Mouse (Mus musculus): ENCODE data around the gene Fbxl18. TPM values are rescaled to one million over a fixed set of nuclear protein-coding genes. Genes with fewer than 3 reads are reported as not detected.

Gene Fbxl18
- polyA plus RNA-seq (2012; rRNA removed) = 17.0 and 28.4 TPM in 2 replicates

DNA sequence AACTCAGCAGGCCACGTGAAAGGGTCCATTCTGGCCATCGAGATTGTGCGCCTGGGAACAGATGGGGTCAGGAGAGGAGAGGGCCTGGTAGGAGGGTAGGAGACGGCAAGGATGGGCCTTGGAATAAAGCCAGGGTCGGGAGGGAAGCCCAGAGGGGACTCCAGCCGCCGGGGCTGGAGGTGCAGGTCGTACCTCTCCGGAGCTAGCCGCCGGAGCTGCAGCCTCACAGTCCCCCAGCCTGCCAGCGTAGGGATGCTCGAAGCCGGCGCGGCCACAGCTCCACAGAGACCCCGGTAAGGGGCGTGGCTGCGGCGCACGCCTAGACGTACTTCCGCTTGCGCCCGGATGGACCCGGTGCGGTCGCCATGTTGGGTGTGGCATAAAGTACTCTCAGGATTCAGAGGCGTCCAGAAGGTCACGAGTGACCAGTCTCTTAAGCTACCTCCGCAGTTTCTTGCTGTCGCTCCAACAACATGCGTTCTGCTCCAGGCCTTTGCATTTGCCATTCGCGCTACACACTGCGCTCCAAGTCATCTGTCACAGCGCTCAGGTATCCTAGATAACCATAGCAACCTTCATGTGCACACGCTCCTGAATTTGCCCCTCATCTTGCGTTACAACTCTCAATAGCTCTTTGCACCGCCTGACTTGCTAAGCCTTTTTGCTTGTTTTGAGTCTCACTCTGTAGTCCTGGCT, at the start of gene Fbxl18:
Fbxl18 (minus strand) TSS at position 504 of the 696 bp plus-strand sequence.
- Histone ChIP-seq H3K4me1 (ENCODE audit: control insufficient read depth, insufficient read depth, insufficient read length, low read length) (peaks cover 9% of the 10 kb centered on the region), H3K27me3 (ENCODE audit: control insufficient read depth, insufficient read depth, low read length) (no peaks in the 10 kb centered on the region), H3K36me3 (ENCODE audit: control insufficient read depth, insufficient read depth, low read length) (0 out of 2 replicates have a peak, but pooled peaks cover 4% of the 10 kb centered on the region), H3K27ac (ENCODE audit: insufficient read depth, low read depth, low read length) (peak within 1 kb of the TSS; percentile 71), H3K4me3 (ENCODE audit: low read depth, low read length) (peak within 1 kb of the TSS; percentile 86)
- WGBS = under 1% methylated on average over 40 of the region's 40 CpGs
- TF ChIP-seq CTCF (IDR thresholded peaks at IDR 0.05; ENCODE audit: extremely low read depth, insufficient read length, insufficient replicate concordance, low read depth, low read length) (no peak), POLR2A (IDR thresholded peaks at IDR 0.05; ENCODE audit: low read depth, low read length) (peak; percentile 34; the same call in 1 of the 2 replicates)

DNA sequence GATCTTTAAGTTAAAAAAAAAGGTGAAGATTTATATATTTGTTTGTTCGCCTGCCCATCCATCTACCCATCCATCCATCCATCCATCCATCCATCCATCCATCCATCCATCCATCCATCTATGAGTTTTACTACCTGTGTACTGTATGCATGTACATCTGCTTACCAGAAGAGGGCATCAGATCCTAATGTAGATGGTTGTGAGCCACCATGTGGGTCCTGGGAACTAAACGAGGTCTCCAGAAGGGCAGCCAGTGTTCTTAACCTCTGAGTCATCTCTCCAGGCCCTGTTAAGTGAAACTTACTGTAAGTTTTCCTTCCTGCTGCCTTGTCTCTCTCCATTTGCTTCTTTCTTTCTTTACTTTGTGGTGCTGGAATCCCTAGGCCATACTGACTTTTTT, 45.2 kb upstream of the Fbxl18 start:
- WGBS = 54% methylated on average over 2 of the region's 2 CpGs
- Histone ChIP-seq H3K4me3 (ENCODE audit: low read depth, low read length) (no peak overlapping the region), H3K36me3 (ENCODE audit: control insufficient read depth, insufficient read depth, low read length) (no peaks in the 10 kb centered on the region), H3K27me3 (ENCODE audit: control insufficient read depth, insufficient read depth, low read length) (no peaks in the 10 kb centered on the region), H3K4me1 (ENCODE audit: control insufficient read depth, insufficient read depth, insufficient read length, low read length) (peaks cover 5% of the 10 kb centered on the region; the same call in 1 of the 2 replicates), H3K27ac (ENCODE audit: insufficient read depth, low read depth, low read length) (no peak overlapping the region)
- TF ChIP-seq POLR2A (IDR thresholded peaks at IDR 0.05; ENCODE audit: low read depth, low read length) (no peak), CTCF (IDR thresholded peaks at IDR 0.05; ENCODE audit: extremely low read depth, insufficient read length, insufficient replicate concordance, low read depth, low read length) (no peak)

DNA sequence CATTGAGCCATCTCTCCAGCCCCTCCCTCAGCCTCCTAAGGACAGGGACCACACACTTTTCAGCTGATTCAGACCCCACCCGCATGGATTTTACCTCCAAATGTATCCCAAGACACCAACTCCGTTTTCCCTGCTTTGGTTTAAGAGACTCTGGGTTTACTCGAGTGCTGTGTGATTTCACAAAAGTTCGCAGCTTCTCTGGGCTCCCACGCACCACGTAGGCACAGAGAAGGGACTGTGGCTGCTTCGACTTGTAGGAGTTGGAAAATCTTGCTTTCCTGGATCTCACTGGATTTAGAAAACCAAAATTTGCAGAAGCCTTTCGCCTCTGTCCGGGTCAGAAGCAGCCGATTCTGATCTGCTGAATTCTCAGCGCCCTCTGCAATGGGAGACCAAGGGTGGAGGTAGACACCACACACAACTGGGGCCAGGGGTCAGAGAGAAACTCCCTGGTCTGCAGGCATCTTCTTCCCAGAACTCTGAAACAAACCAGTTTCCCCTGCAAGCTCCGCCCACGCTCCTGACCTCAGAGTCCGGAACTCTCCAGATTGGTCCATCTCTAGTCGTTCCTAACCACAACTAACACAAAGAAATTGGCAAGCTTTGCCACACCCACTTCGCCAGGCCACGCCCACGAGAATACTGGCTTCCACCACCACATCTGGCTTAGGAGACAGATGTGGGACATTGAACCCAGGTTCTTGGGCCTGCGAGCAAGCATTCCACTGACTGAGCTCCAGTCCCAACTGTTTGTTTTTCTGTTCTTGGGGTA, 42.9 kb upstream of the Fbxl18 start:
- Histone ChIP-seq H3K4me3 (ENCODE audit: low read depth, low read length) (no peak overlapping the region; the same call in 1 of the 2 replicates), H3K27ac (ENCODE audit: insufficient read depth, low read depth, low read length) (peak overlapping the region; percentile 23; the same call in 1 of the 2 replicates), H3K27me3 (ENCODE audit: control insufficient read depth, insufficient read depth, low read length) (no peaks in the 10 kb centered on the region), H3K4me1 (ENCODE audit: control insufficient read depth, insufficient read depth, insufficient read length, low read length) (peaks cover 5% of the 10 kb centered on the region; the same call in 1 of the 2 replicates), H3K36me3 (ENCODE audit: control insufficient read depth, insufficient read depth, low read length) (no peaks in the 10 kb centered on the region)
- TF ChIP-seq CTCF (IDR thresholded peaks at IDR 0.05; ENCODE audit: extremely low read depth, insufficient read length, insufficient replicate concordance, low read depth, low read length) = no peak
- no peak for TF ChIP-seq POLR2A (IDR thresholded peaks at IDR 0.05; ENCODE audit: low read depth, low read length)
- 41% methylated on average over 19 of the region's 19 CpGs for WGBS

DNA sequence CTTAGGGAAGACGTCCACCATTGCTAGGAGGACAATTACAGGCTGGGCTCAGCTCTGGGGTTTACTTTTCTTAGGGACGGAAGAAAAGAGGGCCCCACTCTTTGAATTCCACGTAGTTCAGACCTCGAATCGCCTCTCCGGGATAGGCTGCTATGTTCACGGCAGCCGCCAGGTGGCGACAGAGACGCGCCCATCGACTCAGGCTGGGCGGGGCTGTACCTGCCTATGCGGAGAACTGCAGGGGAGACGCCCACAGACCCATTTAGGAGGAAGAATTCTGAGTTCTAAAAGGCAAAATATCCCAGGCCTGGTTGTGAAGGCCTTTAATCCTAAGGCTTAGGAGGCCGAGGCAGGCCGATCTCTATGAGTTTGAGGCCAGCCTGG, 41.1 kb upstream of the Fbxl18 start:
- Histone ChIP-seq H3K4me3 (ENCODE audit: low read depth, low read length) (peak overlapping the region; percentile 41), H3K4me1 (ENCODE audit: control insufficient read depth, insufficient read depth, insufficient read length, low read length) (peaks cover 12% of the 10 kb centered on the region; the same call in 1 of the 2 replicates), H3K27ac (ENCODE audit: insufficient read depth, low read depth, low read length) (no peak overlapping the region), H3K36me3 (ENCODE audit: control insufficient read depth, insufficient read depth, low read length) (no peaks in the 10 kb centered on the region), H3K27me3 (ENCODE audit: control insufficient read depth, insufficient read depth, low read length) (no peaks in the 10 kb centered on the region)
- WGBS = 6% methylated on average over 17 of the region's 17 CpGs
- peak; percentile 96 for TF ChIP-seq CTCF (IDR thresholded peaks at IDR 0.05; ENCODE audit: extremely low read depth, insufficient read length, insufficient replicate concordance, low read depth, low read length)
- no peak for TF ChIP-seq POLR2A (IDR thresholded peaks at IDR 0.05; ENCODE audit: low read depth, low read length)

DNA sequence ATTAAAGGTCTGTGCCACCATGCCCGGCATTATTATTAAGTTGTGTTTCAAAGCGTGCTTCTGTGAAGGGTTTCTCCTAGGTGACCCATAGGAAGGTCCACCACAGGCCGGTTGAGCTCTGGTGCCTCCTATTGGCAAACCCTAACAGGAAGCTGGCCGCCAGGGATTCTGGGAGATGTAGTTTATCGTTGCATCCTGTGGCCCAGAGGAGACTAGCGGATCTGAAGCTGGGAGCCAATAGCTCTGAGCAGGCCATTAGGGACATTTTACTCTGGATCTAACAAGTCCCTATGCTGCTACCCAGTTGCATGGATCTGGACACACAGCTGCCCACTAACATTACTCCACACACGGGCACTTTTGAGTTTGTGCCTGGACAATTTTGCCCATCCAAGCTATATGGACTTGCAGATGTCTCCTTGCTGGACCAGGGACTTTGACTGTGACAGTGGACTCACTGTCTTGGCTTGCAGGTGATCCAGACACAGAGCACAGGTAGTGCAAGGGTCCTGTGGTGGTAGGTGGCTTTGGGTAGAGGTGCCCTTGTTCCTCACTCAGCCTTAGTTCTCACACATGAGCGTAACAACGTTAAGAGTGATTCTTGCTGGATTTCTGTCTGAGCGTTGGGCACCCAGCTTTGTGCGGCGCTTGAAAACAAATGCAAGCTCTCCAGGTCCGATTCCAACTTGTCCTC, 40.6 kb upstream of the Fbxl18 start:
- H3K27ac ChIP-seq (ENCODE audit: insufficient read depth, low read depth, low read length) = no peak overlapping the region

DNA sequence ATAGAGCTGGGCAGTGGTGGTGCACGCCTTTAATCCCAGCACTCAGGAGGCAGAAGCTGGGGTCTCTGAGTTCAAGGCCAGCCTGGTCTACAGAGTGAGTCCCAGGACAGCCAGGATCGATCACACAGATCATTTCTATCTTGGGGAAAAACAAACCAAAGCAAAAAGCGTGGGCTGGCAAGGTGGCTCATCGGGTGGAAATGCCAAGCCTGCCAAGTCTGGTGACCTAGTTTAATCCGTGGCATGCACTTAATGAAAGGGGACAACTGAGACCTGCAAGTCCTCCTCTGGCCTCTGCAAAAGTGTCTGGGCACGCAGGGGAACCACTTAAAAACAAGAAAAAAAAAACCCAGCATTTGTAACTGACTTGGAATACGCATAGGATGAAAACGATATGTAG, 37.5 kb upstream of the Fbxl18 start:
- H3K27ac ChIP-seq (ENCODE audit: insufficient read depth, low read depth, low read length) = no peak overlapping the region
- H3K27me3 ChIP-seq (ENCODE audit: control insufficient read depth, insufficient read depth, low read length) = no peaks in the 10 kb centered on the region
- TF ChIP-seq POLR2A (IDR thresholded peaks at IDR 0.05; ENCODE audit: low read depth, low read length) = no peak
- no peak for TF ChIP-seq CTCF (IDR thresholded peaks at IDR 0.05; ENCODE audit: extremely low read depth, insufficient read length, insufficient replicate concordance, low read depth, low read length)
- no peak overlapping the region for H3K4me3 ChIP-seq (ENCODE audit: low read depth, low read length)
- peaks cover 22% of the 10 kb centered on the region; the same call in 1 of the 2 replicates for H3K4me1 ChIP-seq (ENCODE audit: control insufficient read depth, insufficient read depth, insufficient read length, low read length)
- WGBS = 60% methylated on average over 8 of the region's 8 CpGs
- no peaks in the 10 kb centered on the region for H3K36me3 ChIP-seq (ENCODE audit: control insufficient read depth, insufficient read depth, low read length)

More for the DNA sequence above, 40.6 kb upstream of the Fbxl18 start:
- Histone ChIP-seq H3K4me3 (ENCODE audit: low read depth, low read length) (peak overlapping the region; percentile 41), H3K27me3 (ENCODE audit: control insufficient read depth, insufficient read depth, low read length) (no peaks in the 10 kb centered on the region), H3K4me1 (ENCODE audit: control insufficient read depth, insufficient read depth, insufficient read length, low read length) (peaks cover 16% of the 10 kb centered on the region; the same call in 1 of the 2 replicates), H3K36me3 (ENCODE audit: control insufficient read depth, insufficient read depth, low read length) (no peaks in the 10 kb centered on the region)
- 24% methylated on average over 13 of the region's 13 CpGs for WGBS
- TF ChIP-seq POLR2A (IDR thresholded peaks at IDR 0.05; ENCODE audit: low read depth, low read length) = peak; percentile 10; the same call in 1 of the 2 replicates
- TF ChIP-seq CTCF (IDR thresholded peaks at IDR 0.05; ENCODE audit: extremely low read depth, insufficient read length, insufficient replicate concordance, low read depth, low read length) = peak; percentile 43; the same call in 1 of the 2 replicates
